Mouse (Mus musculus): ENCODE data around the gene Tmc7. TPM values are rescaled to one million over a fixed set of nuclear protein-coding genes. Genes with fewer than 3 reads are reported as not detected.

Gene Tmc7
- polyA plus RNA-seq, 1 experiment from 2014 or later = not detected

- WGBS (ENCODE audit: missing documents) = 78% methylated on average over 7 of the region's 7 CpGs
- no peak overlapping the region for H3K27ac ChIP-seq
- H3K36me3 ChIP-seq (ENCODE audit: inconsistent target) = no peaks in the 10 kb centered on the region
- H3K79me2 ChIP-seq (ENCODE audit: inconsistent target) = no peaks in the 10 kb centered on the region
- H3K4me3 ChIP-seq (ENCODE audit: inconsistent target) = no peak overlapping the region
These were observed 84.6 kb downstream of the Tmc7 start for GRCm38 (mm10) chr7:118499784-118500435.

GRCm38 (mm10) chr7:118498984-118499783 lies 85.4 kb downstream of the Tmc7 start:
- WGBS (ENCODE audit: missing documents) = 74% methylated on average over 12 of the region's 12 CpGs
- Histone ChIP-seq H3K79me2 (ENCODE audit: inconsistent target) (no peaks in the 10 kb centered on the region), H3K36me3 (ENCODE audit: inconsistent target) (no peaks in the 10 kb centered on the region), H3K27ac (no peak overlapping the region), H3K4me3 (ENCODE audit: inconsistent target) (no peak overlapping the region)

GRCm38 (mm10) chr7:118494892-118495579 lies 89.5 kb downstream of the Tmc7 start:
- Histone ChIP-seq H3K27ac (no peak overlapping the region), H3K36me3 (ENCODE audit: inconsistent target) (no peaks in the 10 kb centered on the region), H3K4me3 (ENCODE audit: inconsistent target) (no peak overlapping the region), H3K79me2 (ENCODE audit: inconsistent target) (peaks cover 11% of the 10 kb centered on the region)
- WGBS (ENCODE audit: missing documents) = 87% methylated on average over 4 of the region's 4 CpGs

GRCm38 (mm10) chr7:118493892-118494291 lies 90.6 kb downstream of the Tmc7 start:
- Histone ChIP-seq H3K27ac (no peak overlapping the region), H3K79me2 (ENCODE audit: inconsistent target) (peaks cover 23% of the 10 kb centered on the region), H3K36me3 (ENCODE audit: inconsistent target) (no peaks in the 10 kb centered on the region), H3K4me3 (ENCODE audit: inconsistent target) (no peak overlapping the region)
- WGBS (ENCODE audit: missing documents) = over 99% methylated on average over 9 of the region's 9 CpGs

GRCm38 (mm10) chr7:118491431-118492147 lies 92.9 kb downstream of the Tmc7 start, which contains the start of gene Itpripl2:
Gene Itpripl2, minus strand, starts transcription at chr7:118491975.
- Histone ChIP-seq H3K79me2 (ENCODE audit: inconsistent target) (peaks cover 46% of the 10 kb centered on the region), H3K27ac (peak within 1 kb of the TSS; percentile 57), H3K36me3 (ENCODE audit: inconsistent target) (peaks cover 3% of the 10 kb centered on the region; the same call in 1 of the 2 replicates), H3K4me3 (ENCODE audit: inconsistent target) (peak within 1 kb of the TSS; percentile 40)
- WGBS (ENCODE audit: missing documents) = 1% methylated on average over 55 of the region's 55 CpGs

- WGBS (ENCODE audit: missing documents) = 37% methylated on average over 66 of the region's 67 CpGs
- H3K27ac ChIP-seq = peak overlapping the region; percentile 41
- H3K4me3 ChIP-seq (ENCODE audit: inconsistent target) = peak overlapping the region; percentile 40
- peaks cover 7% of the 10 kb centered on the region; the same call in 1 of the 2 replicates for H3K36me3 ChIP-seq (ENCODE audit: inconsistent target)
- H3K79me2 ChIP-seq (ENCODE audit: inconsistent target) = peaks cover 53% of the 10 kb centered on the region
These were observed 93.7 kb downstream of the Tmc7 start for GRCm38 (mm10) chr7:118490666-118491430.

GRCm38 (mm10) chr7:118489706-118490665 lies 94.5 kb downstream of the Tmc7 start:
- H3K4me3 ChIP-seq (ENCODE audit: inconsistent target) = no peak overlapping the region
- WGBS (ENCODE audit: missing documents) = 94% methylated on average over 57 of the region's 57 CpGs

GRCm38 (mm10) chr7:118488060-118488664 lies 96.4 kb downstream of the Tmc7 start:
- Histone ChIP-seq H3K4me3 (ENCODE audit: inconsistent target) (no peak overlapping the region), H3K27ac (peak overlapping the region; percentile 19), H3K79me2 (ENCODE audit: inconsistent target) (peaks cover 63% of the 10 kb centered on the region), H3K36me3 (ENCODE audit: inconsistent target) (peaks cover 8% of the 10 kb centered on the region; the same call in 1 of the 2 replicates)
- 45% methylated on average over 8 of the region's 8 CpGs for WGBS (ENCODE audit: missing documents)

More at GRCm38 (mm10) chr7:118489706-118490665, 94.5 kb downstream of the Tmc7 start:
- peaks cover 8% of the 10 kb centered on the region; the same call in 1 of the 2 replicates for H3K36me3 ChIP-seq (ENCODE audit: inconsistent target)
- peaks cover 62% of the 10 kb centered on the region for H3K79me2 ChIP-seq (ENCODE audit: inconsistent target)
- H3K27ac ChIP-seq = no peak overlapping the region

GRCm38 (mm10) chr7:118486917-118487316 lies 97.6 kb downstream of the Tmc7 start:
- WGBS (ENCODE audit: missing documents) = 78% methylated on average over 5 of the region's 5 CpGs
- Histone ChIP-seq H3K36me3 (ENCODE audit: inconsistent target) (peaks cover 8% of the 10 kb centered on the region; the same call in 1 of the 2 replicates), H3K79me2 (ENCODE audit: inconsistent target) (peaks cover 63% of the 10 kb centered on the region), H3K4me3 (ENCODE audit: inconsistent target) (no peak overlapping the region), H3K27ac (no peak overlapping the region)

Other genes with a start within 250 kb of the Tmc7 start
- gene Syt17, start 136.5 kb downstream of the Tmc7 start, polyA plus RNA-seq (2018) = not detected in 3 replicates
- 40.3 to 54.1 TPM (median 50.5 TPM) in 3 replicates for gene Itpripl2, start 92.8 kb downstream of the Tmc7 start, polyA plus RNA-seq (2018)
- gene Coq7, start 51.4 kb downstream of the Tmc7 start, polyA plus RNA-seq (2018) = 12.6 to 42.8 TPM (median 37.7 TPM) in 3 replicates
- gene Tmc5, start 12.6 kb upstream of the Tmc7 start, polyA plus RNA-seq (2018) = not detected in 3 replicates
- gene Gde1, start 121.0 kb upstream of the Tmc7 start, polyA plus RNA-seq (2018) = 51.1 to 88.2 TPM (median 86.2 TPM) in 3 replicates
- 3.3 to 3.7 TPM (median 3.6 TPM) in 3 replicates for gene Ccp110, start 127.8 kb upstream of the Tmc7 start, polyA plus RNA-seq (2018)
- gene Vps35l, start 155.5 kb upstream of the Tmc7 start, polyA plus RNA-seq (2018) = 93.8 to 123 TPM (median 106 TPM) in 3 replicates

Data from macrophage (primary cell).